Mouse (Mus musculus) mouse embryonic stem cell (cell line): Measurements from ENCODE around the gene Zfp709.
"Not testable (repeated sequence)": the region's sequence is repeated elsewhere in the genome, so short reads cannot be mapped to it uniquely, and the experiment has no call there.

Source experiments
- in situ Hi-C, 2 experiments: fragments of 300-500 bp; cut with MboI; formaldehyde crosslinking; loops; 1 replicate in 1 of 2; 3 replicates in 1 of 2; pipeline ENCODE4 v1.14.3; 2019 to 2020; ENCODE audit warnings: low sequenced_read_pairs in 2 of 2, low pct_unique_long_range_greater_than_20kb in 1 of 2, mixed read lengths in 1 of 2; ENCODE audit not compliant: unreplicated experiment in 1 of 2

Gene Zfp709

GRCm38 (mm10) chr8:71881618-71882274 is at the start of gene Zfp709:
Gene Zfp709 (plus strand): TSS chr8:71882019.
- in situ Hi-C loops = no loop called here

DNA sequence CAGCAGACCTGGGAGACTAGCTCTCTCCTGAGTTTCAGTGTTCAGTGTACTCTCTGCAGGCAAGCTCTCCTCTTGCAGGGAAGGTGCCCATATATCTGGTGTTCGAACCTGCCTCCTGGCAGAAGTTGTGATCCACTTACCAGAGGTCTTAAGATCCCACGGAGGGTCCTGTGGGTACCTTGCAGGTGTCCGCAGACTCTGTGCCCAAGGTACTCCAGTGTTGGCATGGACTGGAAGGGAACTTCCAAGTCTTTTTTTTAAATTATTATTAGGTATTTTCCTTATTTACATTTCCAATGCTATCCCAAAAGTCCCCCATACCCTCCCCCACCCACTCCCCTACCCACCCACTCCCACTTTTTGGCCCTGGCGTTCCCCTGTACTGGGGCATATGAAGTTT is 43.6 kb upstream of the Zfp709 start:
- in situ Hi-C loops = loop anchor here in 1 of 2 experiments (5.0 kb wide), 1 partner anchor 706 kb away; no protein-coding TSS in a partner anchor

DNA sequence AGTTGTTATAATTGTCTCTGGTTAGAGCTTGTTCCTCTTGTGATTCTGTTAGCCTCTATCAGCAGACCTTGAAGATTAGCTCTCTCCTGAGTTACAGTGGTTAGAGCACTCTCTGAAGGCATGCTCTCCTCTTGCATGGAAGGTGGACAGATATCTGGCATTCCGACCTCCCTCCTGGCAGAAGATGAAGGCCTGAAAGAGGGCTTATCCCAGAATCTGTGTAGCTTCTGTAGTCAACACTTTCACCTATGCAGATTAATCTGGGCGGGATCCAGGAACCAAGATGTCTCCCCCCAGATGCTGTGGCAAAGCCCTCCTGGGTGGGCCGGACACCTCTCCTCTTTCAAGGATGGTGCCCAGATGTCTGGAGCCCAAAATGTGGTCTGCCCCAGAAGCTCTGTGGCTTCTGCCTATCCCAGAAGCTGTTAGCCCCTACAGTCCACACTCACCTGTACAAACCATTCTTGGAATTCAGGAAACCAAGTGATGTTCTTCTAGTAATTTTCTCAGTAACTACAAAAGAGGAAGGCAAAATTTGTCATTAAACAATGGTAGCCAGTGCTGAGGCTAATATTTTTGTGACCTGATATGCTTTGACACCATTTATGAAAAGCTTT is 40.5 kb upstream of the Zfp709 start:
- in situ Hi-C loops = not testable (repeated sequence)

- in situ Hi-C loops = not testable (repeated sequence)
Measured at GRCm38 (mm10) chr8:71842476-71842875, 39.3 kb upstream of the Zfp709 start.

GRCm38 (mm10) chr8:71844453-71844852 is 37.4 kb upstream of the Zfp709 start:
- in situ Hi-C loops = not testable (repeated sequence)

DNA sequence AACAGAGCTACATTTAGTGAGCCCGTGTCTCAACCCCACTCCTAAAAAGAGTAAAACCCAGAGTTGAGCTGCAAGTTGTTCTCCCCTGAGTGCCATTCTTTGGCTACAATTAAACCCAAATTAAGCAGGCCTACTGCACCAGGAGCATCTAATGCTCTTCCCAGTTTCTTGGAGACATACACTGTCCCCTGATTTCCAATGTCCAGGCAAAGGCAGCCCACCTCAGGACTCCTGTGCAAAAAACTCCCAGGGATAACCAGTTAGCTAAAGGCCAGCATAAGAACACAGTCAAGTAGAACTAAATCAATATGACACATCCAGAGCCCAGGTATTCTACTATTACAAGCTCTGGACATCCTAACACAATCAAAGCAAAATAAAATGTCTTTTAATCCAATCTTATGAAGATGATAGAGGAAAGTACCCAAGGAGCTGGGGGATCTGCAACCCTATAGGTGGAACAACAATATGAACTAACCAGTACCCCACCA is 35.8 kb upstream of the Zfp709 start:
- in situ Hi-C loops = not testable (repeated sequence)

GRCm38 (mm10) chr8:71846745-71847144 is 35.1 kb upstream of the Zfp709 start:
- in situ Hi-C loops = not testable (repeated sequence)

GRCm38 (mm10) chr8:71851014-71851413 is 30.8 kb upstream of the Zfp709 start:
- in situ Hi-C loops = not testable (repeated sequence)

- in situ Hi-C loops = not testable (repeated sequence)
Measured at GRCm38 (mm10) chr8:71853360-71853759, 28.5 kb upstream of the Zfp709 start.

GRCm38 (mm10) chr8:71856630-71857328 is 25.0 kb upstream of the Zfp709 start:
- in situ Hi-C loops = not testable (repeated sequence)

- in situ Hi-C loops = not testable (repeated sequence)
Measured at GRCm38 (mm10) chr8:71857364-71857763, 24.5 kb upstream of the Zfp709 start.

GRCm38 (mm10) chr8:71861551-71861950 is 20.3 kb upstream of the Zfp709 start:
- in situ Hi-C loops = not testable (repeated sequence)

DNA sequence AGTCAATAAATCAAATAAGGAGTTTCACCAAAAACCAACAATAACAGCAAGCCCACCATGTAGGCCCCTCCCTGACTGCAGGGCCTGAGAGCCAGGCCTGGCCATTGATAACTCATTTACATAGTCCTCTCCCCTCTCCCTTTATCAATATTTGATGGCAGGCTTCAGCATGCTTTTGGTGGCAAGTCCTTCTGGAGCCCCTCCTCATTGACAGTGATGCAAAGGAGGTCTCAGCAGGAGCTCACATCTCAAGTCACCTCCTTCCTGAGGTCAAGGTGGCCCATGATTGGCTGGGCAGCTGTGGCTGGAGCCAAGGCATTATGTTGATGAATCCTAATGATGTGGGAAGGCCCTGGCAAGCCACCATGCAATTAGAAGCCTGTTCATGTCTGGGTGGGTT is 19.8 kb upstream of the Zfp709 start:
- in situ Hi-C loops = not testable (repeated sequence)

DNA sequence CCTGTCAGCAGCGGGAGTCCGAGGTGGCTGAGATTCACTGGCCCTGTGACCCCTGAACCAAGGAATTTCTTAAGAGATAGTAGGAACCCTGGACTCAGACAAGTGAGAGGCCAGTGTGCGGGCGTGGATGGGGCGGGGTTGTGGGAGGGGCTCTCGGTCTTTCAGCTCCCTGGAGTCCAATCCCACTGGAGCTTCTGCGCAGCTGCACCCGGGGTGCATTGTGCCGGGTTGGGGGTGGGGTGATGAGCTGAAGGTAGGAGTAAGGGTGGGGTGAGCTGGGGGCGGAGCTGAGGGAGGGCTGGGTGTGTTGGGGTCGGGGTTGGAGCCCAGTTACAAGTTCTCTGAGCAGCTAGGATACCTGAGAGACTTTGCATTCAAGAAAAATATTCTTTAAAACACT is 18.8 kb downstream of the Zfp709 start:
- in situ Hi-C loops = not testable (repeated sequence)

- in situ Hi-C loops = not testable (repeated sequence)
Measured at GRCm38 (mm10) chr8:71903084-71903483, 21.3 kb downstream of the Zfp709 start.

- in situ Hi-C loops = no loop called here
Measured at GRCm38 (mm10) chr8:71906809-71907208, 25.0 kb downstream of the Zfp709 start.

DNA sequence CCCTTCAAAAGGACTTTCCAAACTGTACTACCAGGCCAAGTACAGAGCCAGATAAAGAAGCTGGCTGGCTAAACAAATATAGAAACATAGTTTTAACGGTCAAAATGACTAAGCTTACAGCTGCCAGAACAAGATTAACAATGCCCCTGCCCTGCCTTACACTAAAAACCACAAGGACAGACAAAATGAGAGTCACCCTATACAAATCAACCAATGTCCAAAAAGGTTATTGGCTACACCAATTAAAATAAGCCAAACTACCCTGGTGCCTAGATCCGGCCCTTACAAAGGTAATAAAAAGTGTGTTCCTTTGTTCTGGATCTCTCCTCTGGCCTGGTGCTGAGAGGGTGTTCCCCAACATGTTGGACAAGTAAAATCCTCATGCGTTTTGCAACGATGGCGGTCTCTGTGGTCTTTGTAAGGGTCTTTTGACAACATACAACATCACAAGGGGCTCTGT is 26.0 kb downstream of the Zfp709 start:
- in situ Hi-C loops = no loop called here

DNA sequence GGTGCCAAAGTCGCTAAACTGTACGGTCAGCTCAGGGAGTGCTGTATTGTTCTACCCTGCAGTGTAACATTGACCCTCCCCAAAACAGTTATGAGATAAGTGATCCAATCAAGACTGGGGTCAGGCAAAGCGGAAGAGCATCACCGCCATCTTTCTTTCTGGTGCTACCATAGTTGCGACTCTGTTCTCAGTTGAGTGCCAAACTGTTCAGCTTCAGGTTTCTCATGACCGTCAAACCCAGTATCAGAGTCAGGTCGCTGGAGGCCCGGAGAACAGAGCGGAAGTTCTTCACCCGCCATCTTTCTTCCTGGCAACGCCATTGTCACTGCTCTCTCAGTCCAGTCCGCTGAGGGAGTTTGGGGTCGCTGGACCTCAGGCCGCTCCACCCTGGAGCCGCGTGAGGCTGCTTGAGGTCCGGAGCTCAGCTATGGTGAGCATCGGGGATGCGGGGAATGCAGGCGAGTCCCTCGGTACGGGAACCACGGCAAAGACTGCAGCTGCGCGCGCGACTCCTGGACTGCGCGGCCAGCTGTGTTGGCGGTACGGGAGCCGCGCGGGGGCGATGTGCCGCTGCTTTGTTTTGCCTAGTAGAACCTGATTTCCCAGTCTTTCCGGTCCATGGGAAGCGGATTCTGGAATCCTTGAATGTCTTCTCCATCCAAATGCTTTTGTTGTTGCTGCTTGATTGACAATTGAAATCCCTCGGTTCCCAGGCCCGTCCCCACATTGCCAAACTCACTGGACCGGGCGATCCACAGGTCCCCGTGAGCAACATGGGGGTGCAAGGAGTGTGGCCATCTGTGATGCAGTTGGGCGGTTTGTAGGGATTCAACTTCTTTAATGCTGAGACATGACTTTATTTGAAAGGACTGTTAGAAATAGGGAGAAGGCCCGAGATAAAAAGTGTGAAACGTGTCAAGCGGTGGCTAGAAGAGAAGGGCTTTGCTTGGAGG is 26.8 kb downstream of the Zfp709 start, which contains the start of the genes Zfp882 and Zfp617:
TSS of gene Zfp882 (plus strand) at position 300 of the 953 bp plus-strand sequence.
TSS of gene Zfp617 (plus strand) at position 327 of the 953 bp plus-strand sequence.
- in situ Hi-C loops = no loop called here
